Mouse (Mus musculus) monocyte, adult 2 months (primary cell): ENCODE measurements at regions not wholly inside any gene's neighbourhood (a gene's known extent, or its start where the extent isn't known, plus 50 kb on each side); places are given as distances from the start of the nearest gene placed in this dataset.

Experiments used
- DNase-seq, 2 experiments: peaks; one replicate each; pipeline ENCODE4 v3.0.0; 2022; ENCODE audit warnings: low spot score in 2 of 2, low read depth in 1 of 2

DNA sequence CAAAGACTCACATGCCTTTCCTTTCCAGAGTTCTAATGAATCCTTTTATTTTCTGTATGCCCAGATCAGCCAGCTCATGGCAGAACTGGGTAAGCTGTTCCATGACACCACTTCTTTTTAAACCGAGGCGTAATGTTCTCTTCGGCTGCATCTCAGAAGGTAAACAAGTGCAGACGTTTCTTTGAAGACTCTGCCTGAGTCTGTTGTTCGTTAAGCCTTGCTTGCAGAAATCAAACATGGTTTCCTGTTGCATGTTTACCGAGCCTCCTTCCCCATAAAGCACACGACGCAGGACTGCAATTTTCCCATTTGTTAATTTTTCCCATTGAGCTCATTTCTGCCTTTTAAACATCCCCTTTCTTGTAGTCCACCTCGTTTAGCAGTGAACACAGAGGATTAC, 106.6 kb upstream of the Arglu1 start:
- DNase-seq = no peak

DNA sequence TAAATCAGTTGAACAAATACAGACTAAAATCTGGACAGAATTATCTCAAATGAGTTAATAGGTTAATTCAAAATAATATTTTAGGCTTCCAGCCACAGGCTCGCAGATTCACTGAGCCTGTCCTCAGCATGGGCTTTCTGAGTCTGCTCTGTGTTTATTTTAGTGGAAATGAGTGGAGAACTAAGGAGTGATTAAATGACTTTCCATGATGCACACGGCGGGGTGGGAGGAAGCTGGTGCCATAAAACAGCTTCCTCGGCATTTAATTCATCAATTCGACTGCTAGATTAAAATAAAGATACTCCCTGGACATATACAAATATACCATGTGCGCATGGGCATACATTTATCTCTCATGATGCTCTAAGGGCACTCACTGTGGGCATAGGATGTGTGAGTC, 104.4 kb upstream of the Arglu1 start:
- DNase-seq = no peak

DNA sequence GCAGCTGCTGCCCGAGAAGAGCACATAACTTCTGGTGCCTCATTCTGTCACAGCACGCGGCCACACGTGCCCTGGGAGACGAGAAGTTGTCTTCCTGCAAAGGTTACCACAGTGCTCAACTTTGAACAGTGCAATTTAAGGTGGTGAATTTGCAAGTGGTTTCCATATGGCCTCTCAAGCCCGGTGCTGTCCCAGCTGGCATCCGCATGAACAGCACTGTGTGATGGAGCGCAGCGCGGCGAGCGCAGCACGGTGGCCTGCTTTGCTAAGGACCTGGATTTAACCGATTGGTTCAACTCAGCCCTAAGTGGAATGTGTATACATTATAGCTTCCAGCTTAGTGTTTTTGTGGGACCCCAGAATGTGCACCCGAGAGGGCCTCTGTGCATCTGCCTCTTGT, 89.6 kb upstream of the Arglu1 start:
- DNase-seq = no peak

DNA sequence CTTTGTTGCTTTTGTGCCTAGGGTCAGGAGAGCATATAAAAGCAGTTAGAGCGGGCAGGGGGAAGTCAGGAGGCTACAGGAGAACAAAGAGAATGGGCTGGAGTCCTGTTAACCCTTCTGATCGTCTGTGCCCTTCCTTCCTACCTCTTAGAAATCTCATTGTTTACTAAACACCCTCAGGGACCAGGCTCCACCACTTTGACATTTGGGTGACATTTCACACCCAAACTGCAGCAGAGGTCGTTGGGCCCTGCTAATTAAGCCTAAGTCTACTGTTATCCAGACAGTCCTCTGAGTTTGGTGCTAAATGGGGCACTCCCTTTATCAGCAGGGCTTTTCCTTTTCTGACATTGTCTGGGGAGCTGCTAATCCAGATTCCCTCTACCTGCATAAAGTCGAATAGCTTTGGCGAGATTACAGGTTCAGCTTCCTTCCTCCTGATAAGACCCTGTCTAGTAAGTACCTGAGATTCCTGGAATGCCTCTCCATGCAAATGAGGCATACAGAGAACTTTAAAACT, 84.2 kb upstream of the Arglu1 start:
- DNase-seq = no peak

DNA sequence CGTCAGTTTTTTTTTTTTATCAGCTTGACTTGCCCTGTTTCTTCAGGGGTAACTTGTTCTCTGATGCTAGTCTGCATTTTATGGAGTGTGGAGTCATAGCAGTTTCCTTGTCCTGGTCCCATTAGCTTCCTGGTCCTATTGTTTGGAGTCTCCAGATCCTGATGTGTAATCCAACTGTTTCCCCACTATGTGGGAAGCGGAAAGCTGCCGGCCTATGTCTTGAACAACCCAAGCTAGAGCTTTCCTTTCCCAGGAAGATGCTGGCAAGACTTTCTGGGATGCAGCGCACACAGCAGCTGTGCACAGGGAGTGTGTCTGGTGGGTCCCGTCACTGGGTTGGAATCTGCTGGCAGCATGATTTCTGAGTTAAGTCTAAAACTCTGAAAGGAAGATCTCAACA, 82.1 kb upstream of the Arglu1 start:
- DNase-seq = no peak

DNA sequence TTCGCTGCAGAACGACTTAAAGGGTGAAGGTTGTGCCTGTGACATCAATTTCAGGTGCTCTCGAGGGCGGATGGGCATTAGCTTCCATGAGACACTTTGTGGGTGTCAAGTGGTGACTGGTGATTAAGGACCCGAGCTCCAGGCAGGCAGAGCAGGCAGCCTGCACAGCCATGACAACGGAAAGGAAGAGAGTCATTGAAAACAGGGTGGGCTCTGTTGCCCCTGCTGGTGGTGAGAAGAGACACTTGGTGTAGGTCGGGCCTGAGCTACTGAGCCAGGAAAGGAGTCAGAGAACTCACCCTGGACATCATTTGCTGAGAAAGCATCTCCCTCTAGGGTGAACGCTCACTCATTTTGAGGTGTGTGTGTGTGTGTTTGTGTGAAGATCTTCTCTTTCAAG, 80.1 kb upstream of the Arglu1 start:
- DNase-seq = no peak

DNA sequence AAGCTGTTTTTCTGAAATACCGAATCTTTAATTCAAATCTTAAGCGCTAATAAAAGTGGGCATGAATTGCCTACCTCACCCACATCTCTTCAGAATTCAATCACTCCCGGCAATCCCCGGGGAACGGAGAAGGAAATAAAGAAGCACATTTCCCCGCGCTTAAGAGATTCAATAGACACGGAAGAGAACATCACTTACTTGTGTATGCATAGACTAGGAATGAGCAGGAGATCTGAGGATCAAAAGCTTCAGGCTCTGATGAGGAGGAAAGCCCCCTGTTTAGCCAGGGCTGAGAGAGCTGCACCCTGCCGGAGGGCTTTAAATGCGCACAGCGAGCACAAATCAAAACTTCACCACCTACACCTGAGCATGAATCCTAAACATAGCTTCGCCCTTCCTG, 72.0 kb upstream of the Arglu1 start:
- no peak for DNase-seq

DNA sequence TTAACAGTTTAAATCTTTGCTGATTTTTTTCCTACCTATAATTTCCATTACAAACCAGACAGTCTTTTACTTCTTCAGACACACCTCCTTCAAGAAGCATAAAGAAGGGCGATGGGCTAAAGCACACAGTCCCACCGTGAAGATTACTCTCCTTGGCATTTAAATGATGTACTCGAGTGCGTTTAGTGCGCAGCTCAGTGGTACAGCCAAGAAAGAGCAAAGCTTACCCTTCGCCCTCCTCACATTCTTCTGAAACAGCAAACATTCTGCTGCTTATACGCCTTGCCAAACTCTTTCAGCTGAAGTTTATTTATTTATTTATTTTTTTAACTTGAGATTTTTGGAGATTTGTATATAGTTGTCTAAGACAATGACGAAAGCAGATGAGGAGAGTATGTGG, 68.0 kb upstream of the Arglu1 start:
- no peak for DNase-seq

DNA sequence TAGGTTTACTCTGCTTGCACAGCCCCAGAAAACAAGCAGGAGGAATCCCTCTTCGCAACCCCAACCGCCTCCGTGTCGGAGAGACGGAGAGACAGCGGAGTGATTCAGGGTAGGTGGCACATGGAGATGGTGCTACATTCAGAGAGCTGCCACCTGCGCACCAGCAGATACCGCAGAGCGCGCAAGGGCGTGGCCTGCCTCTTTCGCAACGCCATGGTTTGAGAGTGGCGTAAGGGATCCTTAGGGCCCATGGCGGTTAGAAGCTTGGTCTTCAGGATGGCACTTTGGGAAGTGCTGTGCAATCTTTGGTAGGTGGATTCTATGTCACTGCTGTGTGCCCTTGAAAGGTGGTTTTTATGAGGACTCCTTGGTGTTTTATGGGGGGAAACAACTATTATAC, 60.9 kb upstream of the Arglu1 start:
- no peak for DNase-seq

DNA sequence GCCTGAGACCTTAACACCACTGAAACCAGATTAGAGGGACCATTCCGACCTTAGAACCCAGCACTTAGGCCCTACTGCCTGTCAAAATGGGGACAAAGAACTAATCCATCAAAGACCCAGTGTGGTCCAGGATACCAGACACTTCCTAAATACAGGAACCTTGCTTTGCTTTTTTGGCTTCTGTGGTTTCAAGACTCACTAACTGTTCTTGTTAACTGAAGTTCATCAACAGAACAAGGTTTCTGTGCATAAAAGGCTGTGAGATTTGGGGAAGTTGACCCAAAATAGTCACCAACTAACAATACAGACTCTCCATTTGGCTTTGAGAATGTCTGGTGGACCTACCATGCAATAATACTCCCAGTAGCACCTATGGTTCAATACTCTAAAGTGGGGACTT, 56.4 kb upstream of the Arglu1 start:
- no peak for DNase-seq

DNA sequence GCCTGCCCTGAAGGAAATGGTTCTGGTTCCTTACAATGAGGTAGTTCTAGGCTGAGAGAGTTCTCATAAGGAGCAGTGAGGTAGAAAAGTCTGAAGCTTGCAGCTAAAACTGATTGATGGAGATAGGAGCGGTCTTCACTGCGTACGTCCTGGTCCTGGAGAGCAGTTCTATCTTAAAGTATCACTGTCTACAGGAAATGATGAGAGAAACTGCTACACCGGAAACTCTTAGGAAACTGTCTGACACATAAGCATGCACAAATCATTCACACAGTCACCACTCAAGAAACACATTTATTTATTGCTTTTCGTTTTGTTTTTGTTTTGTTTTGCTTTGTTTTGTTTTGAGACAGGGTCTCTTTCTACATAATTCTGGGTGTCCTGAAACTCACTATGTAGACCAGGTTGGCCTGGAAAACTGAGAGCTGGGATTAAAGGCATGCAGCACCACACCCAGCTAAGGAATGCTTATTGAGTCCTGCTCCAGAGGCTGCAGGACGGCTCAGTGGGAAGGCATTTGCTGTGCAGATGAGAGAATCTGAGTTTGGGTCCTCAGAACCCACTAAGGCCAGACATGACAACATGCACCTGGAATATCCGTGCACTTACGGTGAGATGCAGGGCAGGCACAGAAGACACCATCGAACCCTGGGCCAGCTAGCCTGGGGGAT, 55.4 kb upstream of the Arglu1 start:
- DNase-seq = no peak
